Mouse (Mus musculus): ENCODE data around the gene Gm3542. TPM values are rescaled to one million over a fixed set of nuclear protein-coding genes. Genes with fewer than 3 reads are reported as not detected.
"Not testable (repeated sequence)": the region's sequence is repeated elsewhere in the genome, so short reads cannot be mapped to it uniquely, and the experiment has no call there.

Gene Gm3542
- total RNA-seq (2021): not detected
- polyA plus RNA-seq (2012; rRNA removed): not detected in 2 replicates
- long read RNA-seq: 0 reads

DNA sequence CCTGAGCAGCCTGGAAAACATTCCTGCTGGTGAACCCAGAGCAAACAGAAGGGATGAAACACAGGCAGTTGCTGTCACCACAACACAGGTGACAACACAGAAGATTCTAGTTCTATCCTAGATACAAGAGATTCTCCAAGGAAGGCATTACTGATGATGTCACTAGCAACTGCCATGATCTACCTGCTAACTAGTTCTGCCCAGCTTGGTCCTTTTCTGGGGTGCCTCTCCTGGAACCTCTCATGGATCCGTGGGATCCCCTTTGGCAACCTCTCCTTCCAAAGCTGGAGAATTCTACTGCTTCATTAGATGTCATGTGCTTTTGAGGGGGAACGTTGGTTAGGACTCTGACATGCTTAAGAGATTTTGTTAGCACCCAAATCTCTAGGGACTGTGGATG lies at the start of gene Gm3542:
TSS of gene Gm3542 (minus strand) at position 101 of the 400 bp plus-strand sequence.
- H3K79me2 ChIP-seq (replicated peaks; ENCODE audit: control insufficient read depth, insufficient read depth, low read length); intact Hi-C loops (cut with DNase I); H3K27me3 ChIP-seq (ENCODE audit: control insufficient read depth, insufficient read depth, low read length); H3K27ac ChIP-seq; H3K4me1 ChIP-seq (ENCODE audit: control insufficient read depth, insufficient read depth, low read length); DNase-seq; H3K9ac ChIP-seq (ENCODE audit: low read depth, low read length); H3K4me3 ChIP-seq; H3K36me3 ChIP-seq (ENCODE audit: control insufficient read depth, insufficient read depth, low read length): not testable (repeated sequence)
- WGBS: no CpG with 5 or more reads among the region's 2 CpGs

Other genes starting within 250 kb of the Gm3542 start
- gene Gm8279, start 203.4 kb downstream of the Gm3542 start, total RNA-seq (2021): not detected
- not detected in 2 replicates for gene Gm8279, start 203.4 kb downstream of the Gm3542 start, polyA plus RNA-seq (2012; rRNA removed)
- not detected for gene Gm3317, start 170.4 kb downstream of the Gm3542 start, total RNA-seq (2021)
- not detected in 2 replicates for gene Gm3317, start 170.4 kb downstream of the Gm3542 start, polyA plus RNA-seq (2012; rRNA removed)
- gene Gm8271, start 149.1 kb downstream of the Gm3542 start, total RNA-seq (2021): not detected
- gene Gm8271, start 149.1 kb downstream of the Gm3542 start, polyA plus RNA-seq (2012; rRNA removed): not detected in 2 replicates
- not detected for gene Gm3526, start 74.3 kb downstream of the Gm3542 start, total RNA-seq (2021)
- 0.06 TPM in 1 of 2 replicates, not detected in the other for gene Gm3526, start 74.3 kb downstream of the Gm3542 start, polyA plus RNA-seq (2012; rRNA removed)
- not detected for gene Gm3500, start 54.1 kb upstream of the Gm3542 start, total RNA-seq (2021)
- gene Gm3500, start 54.1 kb upstream of the Gm3542 start, polyA plus RNA-seq (2012; rRNA removed): 0.35 TPM in 1 of 2 replicates, not detected in the other
- under 1 TPM; 0.32 to 0.34 TPM for gene Gm3194, start 120.5 kb upstream of the Gm3542 start, total RNA-seq (2021)
- 0.29 and 0.43 TPM in 2 replicates for gene Gm3194, start 120.5 kb upstream of the Gm3542 start, polyA plus RNA-seq (2012; rRNA removed)
- gene Gm8246, start 142.9 kb upstream of the Gm3542 start, total RNA-seq (2021): not detected
- gene Gm8246, start 142.9 kb upstream of the Gm3542 start, polyA plus RNA-seq (2012; rRNA removed): not detected in 2 replicates
- not detected for gene Gm3187, start 149.3 kb upstream of the Gm3542 start, total RNA-seq (2021)
- not detected in 2 replicates for gene Gm3187, start 149.3 kb upstream of the Gm3542 start, polyA plus RNA-seq (2012; rRNA removed)
- gene Gm3488, start 166.7 kb upstream of the Gm3542 start, total RNA-seq (2021): under 1 TPM in 1 of 2 experiments, not detected in 1; 0.18 TPM
- gene Gm3488, start 166.7 kb upstream of the Gm3542 start, polyA plus RNA-seq (2012; rRNA removed): 0.47 TPM in 1 of 2 replicates, not detected in the other
- gene Gm3532, start 203.6 kb upstream of the Gm3542 start, total RNA-seq (2021): not detected
- gene Gm3532, start 203.6 kb upstream of the Gm3542 start, polyA plus RNA-seq (2012; rRNA removed): not detected in 2 replicates